Mouse (Mus musculus): ENCODE results near the gene Rnf26.
"Not testable (repeated sequence)": the region's sequence is repeated elsewhere in the genome, so short reads cannot be mapped to it uniquely, and the experiment has no call there.

Gene Rnf26

GRCm38 (mm10) chr9:44125546-44126428 lies 12.5 kb upstream of the Rnf26 start:
- DNase-seq (ENCODE audit: low read depth, low spot score), result peak; percentile 84

GRCm38 (mm10) chr9:44125026-44125425 lies 11.7 kb upstream of the Rnf26 start:
- DNase-seq (ENCODE audit: low read depth, low spot score), result no peak

- peak; percentile 38 for DNase-seq (ENCODE audit: low read depth, low spot score)
Measured at GRCm38 (mm10) chr9:44124317-44124716, 11.0 kb upstream of the Rnf26 start.

- DNase-seq (ENCODE audit: low read depth, low spot score), result no peak
Measured at GRCm38 (mm10) chr9:44119948-44120465, 6.7 kb upstream of the Rnf26 start.

- peak; percentile 49 for DNase-seq (ENCODE audit: low read depth, low spot score)
Measured at GRCm38 (mm10) chr9:44119011-44119410, 5.7 kb upstream of the Rnf26 start.

GRCm38 (mm10) chr9:44116182-44116581 lies 2.9 kb upstream of the Rnf26 start:
- no peak for DNase-seq (ENCODE audit: low read depth, low spot score)

- DNase-seq (ENCODE audit: low read depth, low spot score), result peak; percentile 39
Measured at GRCm38 (mm10) chr9:44115599-44115998, 2.3 kb upstream of the Rnf26 start.

GRCm38 (mm10) chr9:44114453-44114852 lies 1.1 kb upstream of the Rnf26 start:
- no peak for DNase-seq (ENCODE audit: low read depth, low spot score)

GRCm38 (mm10) chr9:44111909-44112308 lies 1.4 kb downstream of the Rnf26 start:
- not testable (repeated sequence) for DNase-seq (ENCODE audit: low read depth, low spot score)

- DNase-seq (ENCODE audit: low read depth, low spot score), result peak; percentile 76
Measured at GRCm38 (mm10) chr9:44109360-44110095, 3.8 kb downstream of the Rnf26 start.

- DNase-seq (ENCODE audit: low read depth, low spot score), result no peak
Measured at GRCm38 (mm10) chr9:44108269-44109055, 4.9 kb downstream of the Rnf26 start.

- DNase-seq (ENCODE audit: low read depth, low spot score), result no peak
Measured at GRCm38 (mm10) chr9:44107557-44108179, 5.6 kb downstream of the Rnf26 start.

- no peak for DNase-seq (ENCODE audit: low read depth, low spot score)
Measured at GRCm38 (mm10) chr9:44107110-44107509, 6.2 kb downstream of the Rnf26 start, which contains the start of gene C1qtnf5. TSS of gene C1qtnf5 (plus strand) at chr9:44107245.

- no peak for DNase-seq (ENCODE audit: low read depth, low spot score)
Measured at GRCm38 (mm10) chr9:44106596-44106995, 6.7 kb downstream of the Rnf26 start.

- no peak for DNase-seq (ENCODE audit: low read depth, low spot score)
Measured at GRCm38 (mm10) chr9:44106182-44106581, 7.1 kb downstream of the Rnf26 start.

GRCm38 (mm10) chr9:44105781-44106180 lies 7.5 kb downstream of the Rnf26 start:
- no peak for DNase-seq (ENCODE audit: low read depth, low spot score)

GRCm38 (mm10) chr9:44104881-44105280 lies 8.4 kb downstream of the Rnf26 start:
- DNase-seq (ENCODE audit: low read depth, low spot score), result no peak

- DNase-seq (ENCODE audit: low read depth, low spot score), result no peak
Measured at GRCm38 (mm10) chr9:44101490-44101889, 11.8 kb downstream of the Rnf26 start, which contains the start of gene Mfrp. TSS of gene Mfrp (plus strand) at chr9:44101729.

- DNase-seq (ENCODE audit: low read depth, low spot score), result no peak
Measured at GRCm38 (mm10) chr9:44096536-44096935, 16.8 kb downstream of the Rnf26 start.

GRCm38 (mm10) chr9:44095781-44096180 lies 17.5 kb downstream of the Rnf26 start:
- DNase-seq (ENCODE audit: low read depth, low spot score), result no peak

- no peak for DNase-seq (ENCODE audit: low read depth, low spot score)
Measured at GRCm38 (mm10) chr9:44094737-44095136, 18.6 kb downstream of the Rnf26 start.
